Mouse (Mus musculus) Patski (cell line): ENCODE measurements at regions not wholly inside any gene's neighbourhood (a gene's known extent, or its start where the extent isn't known, plus 50 kb on each side); places are given as distances from the start of the nearest gene placed in this dataset.
"Not testable (repeated sequence)": the region's sequence is repeated elsewhere in the genome, so short reads cannot be mapped to it uniquely, and the experiment has no call there.

Source experiments
- ATAC-seq: fragments of 100-300 bp; one replicate; pipeline ENCODE4 v1.8.0; 2021
- CTCF ChIA-PET: fragments of 350-600 bp; sonication (Branson Sonifier 250); formaldehyde crosslinking; loops from one replicate; lab custom pipeline; 2022; ENCODE audit warnings: inconsistent platforms; lab: Charles Lee
- POLR2A ChIA-PET: fragments of 350-600 bp; sonication (Branson Sonifier 250); formaldehyde crosslinking; loops from one replicate; lab custom pipeline; 2022; ENCODE audit warnings: antibody characterized with exemption, inconsistent platforms; lab: Charles Lee
- DNase-seq: peaks from one replicate; pipeline ENCODE4 v3.0.0-alpha.2; 2011; ENCODE audit warnings: low read depth, low spot score
- H3K27me3 ChIP-seq: fragments of 371-371 bp; one replicate; pipeline ENCODE4 v1.5.1; 2021
- CTCF ChIP-seq: fragments of 100-300 bp; IDR thresholded peaks from one replicate; pipeline ENCODE4 v1.5.1; 2021
- in situ Hi-C: fragments of 300-500 bp; cut with MboI; formaldehyde crosslinking; loops from 3 replicates; pipeline ENCODE4 v1.11.1; 2018; ENCODE audit warnings: low pct_unique_long_range_greater_than_20kb, mixed read lengths

- no peak for ATAC-seq
- no peak for DNase-seq
- in situ Hi-C loops: no loop called here
- H3K27me3 ChIP-seq: no peaks in the 10 kb centered on the region
- CTCF ChIA-PET: interaction anchor here (1.2 kb wide), 1 partner anchor 9 kb away, joined by 4 read pairs; no protein-coding TSS in a partner anchor
- no peak for TF ChIP-seq CTCF
- POLR2A ChIA-PET: no interaction called here
Observed at GRCm38 (mm10) chr7:73688451-73688850, 51.7 kb upstream of the Fam174b start.

GRCm38 (mm10) chr7:73686245-73686644, 53.9 kb upstream of the Fam174b start:
- POLR2A ChIA-PET, CTCF ChIA-PET, ATAC-seq, in situ Hi-C loops, DNase-seq, H3K27me3 ChIP-seq: not testable (repeated sequence)

GRCm38 (mm10) chr7:73682756-73683155, 57.3 kb upstream of the Fam174b start:
- no peaks in the 10 kb centered on the region for H3K27me3 ChIP-seq
- ATAC-seq (no peak), DNase-seq (no peak)
- CTCF ChIA-PET: no interaction called here
- TF ChIP-seq CTCF: no peak
- POLR2A ChIA-PET: no interaction called here
- in situ Hi-C loops: no loop called here

GRCm38 (mm10) chr7:73670598-73670997, 69.5 kb upstream of the Fam174b start:
- POLR2A ChIA-PET: no interaction called here
- no peak for ATAC-seq
- in situ Hi-C loops: loop anchor here (25.0 kb wide), 1 partner anchor 517 kb away; no protein-coding TSS in a partner anchor

GRCm38 (mm10) chr7:73668791-73669190, 71.3 kb upstream of the Fam174b start:
- no peak for TF ChIP-seq CTCF
- in situ Hi-C loops: loop anchor here (10.0 to 25.0 kb wide), 2 partner anchors 156 to 519 kb away; no protein-coding TSS in a partner anchor
- POLR2A ChIA-PET: no interaction called here
- CTCF ChIA-PET: no interaction called here
- no peaks in the 10 kb centered on the region for H3K27me3 ChIP-seq
- DNase-seq: no peak
- ATAC-seq: no peak

More at GRCm38 (mm10) chr7:73670598-73670997, 69.5 kb upstream of the Fam174b start:
- no peaks in the 10 kb centered on the region for H3K27me3 ChIP-seq
- no peak for TF ChIP-seq CTCF
- CTCF ChIA-PET: interaction anchor here (1.0 kb wide), 1 partner anchor 9 kb away, joined by 3 read pairs; no protein-coding TSS in a partner anchor
- DNase-seq: no peak

- POLR2A ChIA-PET: no interaction called here
- H3K27me3 ChIP-seq: no peaks in the 10 kb centered on the region
- DNase-seq (no peak), ATAC-seq (no peak)
- TF ChIP-seq CTCF: no peak
- in situ Hi-C loops: loop anchor here (10.0 to 25.0 kb wide), 2 partner anchors 158 to 520 kb away; no protein-coding TSS in a partner anchor
- CTCF ChIA-PET: no interaction called here
Observed at GRCm38 (mm10) chr7:73666921-73667675, 73.0 kb upstream of the Fam174b start.

- DNase-seq (no peak), ATAC-seq (no peak)
- no peaks in the 10 kb centered on the region for H3K27me3 ChIP-seq
- in situ Hi-C loops: loop anchor here (10.0 to 25.0 kb wide), 2 partner anchors 160 to 522 kb away; no protein-coding TSS in a partner anchor
- TF ChIP-seq CTCF: no peak
- CTCF ChIA-PET: no interaction called here
- POLR2A ChIA-PET: no interaction called here
Observed at GRCm38 (mm10) chr7:73664962-73665361, 75.1 kb upstream of the Fam174b start.

GRCm38 (mm10) chr7:73662536-73662935, 77.6 kb upstream of the Fam174b start:
- POLR2A ChIA-PET: no interaction called here
- DNase-seq (no peak), ATAC-seq (no peak)
- TF ChIP-seq CTCF: no peak
- H3K27me3 ChIP-seq: no peaks in the 10 kb centered on the region
- CTCF ChIA-PET: no interaction called here
- in situ Hi-C loops: loop anchor here (10.0 to 25.0 kb wide), 2 partner anchors 162 to 525 kb away; no protein-coding TSS in a partner anchor

- in situ Hi-C loops: loop anchor here (10.0 to 25.0 kb wide), 2 partner anchors 163 to 525 kb away; no protein-coding TSS in a partner anchor
- ATAC-seq: no peak
- CTCF ChIA-PET: interaction anchor here (1.0 to 1.2 kb wide), 2 partner anchors 8 to 692 kb away, joined by 3 read pairs; no protein-coding TSS in a partner anchor
- no peak for DNase-seq
- POLR2A ChIA-PET: no interaction called here
- TF ChIP-seq CTCF: no peak
- no peaks in the 10 kb centered on the region for H3K27me3 ChIP-seq
Observed at GRCm38 (mm10) chr7:73661901-73662300, 78.2 kb upstream of the Fam174b start.

- no peak for ATAC-seq
- no peak for DNase-seq
- no peak for TF ChIP-seq CTCF
- ChIA-PET POLR2A (no interaction called here), CTCF (no interaction called here)
- H3K27me3 ChIP-seq: no peaks in the 10 kb centered on the region
- in situ Hi-C loops: loop anchor here (5.0 to 25.0 kb wide), 4 partner anchors 285 to 698 kb away; no protein-coding TSS in a partner anchor
Observed at GRCm38 (mm10) chr7:73659551-73659950, 80.6 kb upstream of the Fam174b start.

- DNase-seq (no peak), ATAC-seq (no peak)
- CTCF ChIA-PET: interaction anchor here (1.0 to 1.6 kb wide), 2 partner anchors 687 to 697 kb away, joined by 4 to 5 read pairs; no protein-coding TSS in a partner anchor
- POLR2A ChIA-PET: no interaction called here
- TF ChIP-seq CTCF: no peak
- in situ Hi-C loops: loop anchor here (5.0 to 25.0 kb wide), 4 partner anchors 288 to 700 kb away; no protein-coding TSS in a partner anchor
- H3K27me3 ChIP-seq: no peaks in the 10 kb centered on the region
Observed at GRCm38 (mm10) chr7:73657283-73657682, 82.8 kb upstream of the Fam174b start.

- DNase-seq, H3K27me3 ChIP-seq, ATAC-seq, POLR2A ChIA-PET: not testable (repeated sequence)
- in situ Hi-C loops: loop anchor here (5.0 to 25.0 kb wide), 4 partner anchors 288 to 701 kb away; no protein-coding TSS in a partner anchor
- CTCF ChIA-PET: interaction anchor here (2.4 kb wide), 1 partner anchor 699 kb away, joined by 18 read pairs; no protein-coding TSS in a partner anchor
Observed at GRCm38 (mm10) chr7:73656424-73656795, 83.7 kb upstream of the Fam174b start.
